In genomic region chr8:95727625-95728024, GRCm38 (mm10) we compare ENCODE assay signal across 23 mouse cellular contexts. TPM values are rescaled to one million over a fixed set of nuclear protein-coding genes. Genes with fewer than 3 reads are reported as not detected.
DNase-seq lines count a peak whose midpoint lies in the region; ATAC-seq and TF ChIP-seq lines count a peak whose summit lies in the region.
"Had no signal": no experiment of that assay in that cellular context is flagged by ENCODE, and none has a peak within 500 bp of the region (broad histone marks: within the 10 kb centered on the region; RNA-seq: fewer than 3 reads in every experiment).

No protein-coding gene starts in this region.

- no peaks in the 10 kb centered on the region for H3K9me3 ChIP-seq in heart, embryonic 12.5 days (replicated peaks)
- H3K9me3 ChIP-seq in liver, embryonic 13.5 days (replicated peaks), result no peaks in the 10 kb centered on the region
- H3K9me3 ChIP-seq in liver, postnatal 0 days (ENCODE audit: low read length), result no peaks in the 10 kb centered on the region
- H3K9me3 ChIP-seq: embryonic facial prominence, embryonic 10.5 days; embryonic facial prominence, embryonic 12.5 days; forebrain, embryonic 13.5 days; forebrain, embryonic 15.5 days; G1E had no signal

- no peak for ATAC-seq in heart, embryonic 12.5 days (ENCODE audit: insufficient number of reproducible peaks, low FRiP score)
- peak; percentile 78 for ATAC-seq in liver, embryonic 13.5 days (ENCODE audit: low read depth)
- ATAC-seq in liver, postnatal 0 days, result no peak
- peak; percentile 59; the same call in 1 of the 2 replicates for ATAC-seq in megakaryocyte-erythroid progenitor cell, adult 5-6 weeks (replicated peaks; ENCODE audit: low FRiP score, low TSS enrichment, poor library complexity, severe bottlenecking)
- ATAC-seq: activated CD4-positive, CD25-positive, alpha-beta regulatory T cell, adult 4 months; CD4-positive, CD25-positive, alpha-beta regulatory T cell, adult 4 months; forebrain, embryonic 13.5 days; forebrain, embryonic 15.5 days; Patski had no signal

- H3K4me1 ChIP-seq in heart, embryonic 12.5 days (replicated peaks), result no peaks in the 10 kb centered on the region
- peaks cover 10% of the 10 kb centered on the region for H3K4me1 ChIP-seq in liver, embryonic 13.5 days (replicated peaks)
- H3K4me1 ChIP-seq in liver, postnatal 0 days (ENCODE audit: insufficient read depth), result no peaks in the 10 kb centered on the region
- H3K4me1 ChIP-seq: embryonic facial prominence, embryonic 10.5 days; embryonic facial prominence, embryonic 12.5 days; forebrain, embryonic 13.5 days; forebrain, embryonic 15.5 days had no signal

- no peak for TF ChIP-seq CTCF in liver, postnatal 0 days (IDR thresholded peaks at IDR 0.05; ENCODE audit: low read depth)

- H3K4me3 ChIP-seq in heart, embryonic 12.5 days, result no peak overlapping the region
- H3K4me3 ChIP-seq in liver, embryonic 13.5 days (replicated peaks), result no peak overlapping the region
- H3K4me3 ChIP-seq in liver, postnatal 0 days (ENCODE audit: low read depth, low read length), result no peak overlapping the region
- H3K4me3 ChIP-seq: embryonic facial prominence, embryonic 10.5 days; embryonic facial prominence, embryonic 12.5 days; forebrain, embryonic 13.5 days; forebrain, embryonic 15.5 days had no signal

- peak; percentile 36 for DNase-seq in heart, adult 11 months
- no peak for DNase-seq in liver, embryonic 13.5 days
- no peak for DNase-seq in liver, postnatal 0 days
- DNase-seq: adrenal gland, adult 8-10 months; adrenal gland, postnatal 14 days; adrenal gland, postnatal 36 days; B cell, adult 2 months; cerebellum, adult 11-12 months; cerebellum, adult 2 months; cerebellum, adult 9-10 months; cerebellum, postnatal 10 days; cerebellum, postnatal 25 days had no signal

- no peak overlapping the region for H3K9ac ChIP-seq in heart, embryonic 12.5 days
- no peak overlapping the region for H3K9ac ChIP-seq in liver, embryonic 13.5 days
- no peak overlapping the region for H3K9ac ChIP-seq in liver, postnatal 0 days (replicated peaks)
- H3K9ac ChIP-seq: embryonic facial prominence, embryonic 12.5 days; forebrain, embryonic 13.5 days; forebrain, embryonic 15.5 days had no signal

- no peak overlapping the region for H3K27ac ChIP-seq in heart, embryonic 12.5 days (ENCODE audit: poor library complexity, severe bottlenecking)
- no peak overlapping the region for H3K27ac ChIP-seq in liver, embryonic 13.5 days
- H3K27ac ChIP-seq in liver, postnatal 0 days (ENCODE audit: low read depth), result no peak overlapping the region
- H3K27ac ChIP-seq: embryonic facial prominence, embryonic 10.5 days; embryonic facial prominence, embryonic 12.5 days; forebrain, embryonic 13.5 days; forebrain, embryonic 15.5 days had no signal

- H3K27me3 ChIP-seq in heart, embryonic 12.5 days (replicated peaks), result no peaks in the 10 kb centered on the region
- no peaks in the 10 kb centered on the region for H3K27me3 ChIP-seq in liver, embryonic 13.5 days
- no peaks in the 10 kb centered on the region for H3K27me3 ChIP-seq in liver, postnatal 0 days (ENCODE audit: insufficient read depth, low read length)
- H3K27me3 ChIP-seq: CH12.LX; embryonic facial prominence, embryonic 12.5 days; forebrain, embryonic 13.5 days; forebrain, embryonic 15.5 days; Patski had no signal

- peaks cover 86% of the 10 kb centered on the region for H3K36me3 ChIP-seq in heart, embryonic 12.5 days
- peaks cover 89% of the 10 kb centered on the region for H3K36me3 ChIP-seq in liver, embryonic 13.5 days
- peaks cover 91% of the 10 kb centered on the region for H3K36me3 ChIP-seq in liver, postnatal 0 days (replicated peaks; ENCODE audit: insufficient read depth, low read length)

- H3K4me2 ChIP-seq in heart, embryonic 12.5 days, result no peak overlapping the region
- H3K4me2 ChIP-seq in liver, embryonic 13.5 days, result no peak overlapping the region
- no peak overlapping the region for H3K4me2 ChIP-seq in liver, postnatal 0 days (ENCODE audit: low read depth, low read length)
- H3K4me2 ChIP-seq: embryonic facial prominence, embryonic 12.5 days; forebrain, embryonic 13.5 days; forebrain, embryonic 15.5 days had no signal

- 66% methylated on average over 4 of the region's 4 CpGs for WGBS in heart, embryonic 12.5 days
- WGBS in liver, embryonic 13.5 days (ENCODE audit: insufficient replicate concordance), result 35% methylated on average over 4 of the region's 4 CpGs
- 63% methylated on average over 4 of the region's 4 CpGs for WGBS in liver, postnatal 0 days (ENCODE audit: insufficient replicate concordance)

- no peak for TF ChIP-seq EP300 in liver, postnatal 0 days (IDR thresholded peaks at IDR 0.05; ENCODE audit: low read depth)

RNA-seq across cellular contexts. Expression of gene Setd6, which starts 11.9 kb away (rescaled TPM):
- 18.7 and 20.3 TPM in 2 replicates for polyA plus RNA-seq in heart, embryonic 12.5 days (2016; fragmentation: Nextera tagmentation; extraction: Ambion mirVana)
- polyA plus RNA-seq in liver, embryonic 13.5 days (2015; fragmentation: Nextera tagmentation; extraction: Ambion mirVana), result 22.8 and 23.1 TPM in 2 replicates
- polyA plus RNA-seq in liver, postnatal 0 days (2015; fragmentation: Nextera tagmentation; extraction: Ambion mirVana), result 14.0 and 18.4 TPM in 2 replicates
- total RNA-seq in megakaryocyte-erythroid progenitor cell, adult 5-6 weeks (2014; fragmentation: Nextera tagmentation), result 26.9 and 57.7 TPM in 2 replicates
- 57.6 and 126 TPM in 2 replicates for total RNA-seq in megakaryocyte-erythroid progenitor cell, adult 5-6 weeks (2017)

RNA-seq across cellular contexts. Expression of gene Ndrg4, which starts 50.8 kb away (rescaled TPM):
- 307 and 309 TPM in 2 replicates for polyA plus RNA-seq in heart, embryonic 12.5 days (2016; fragmentation: Nextera tagmentation; extraction: Ambion mirVana)
- 1.6 and 1.7 TPM in 2 replicates for polyA plus RNA-seq in liver, embryonic 13.5 days (2015; fragmentation: Nextera tagmentation; extraction: Ambion mirVana)
- polyA plus RNA-seq in liver, postnatal 0 days (2015; fragmentation: Nextera tagmentation; extraction: Ambion mirVana), result 0.48 and 0.92 TPM in 2 replicates
- total RNA-seq in megakaryocyte-erythroid progenitor cell, adult 5-6 weeks (2014; fragmentation: Nextera tagmentation), result not detected in 2 replicates
- not detected in 2 replicates for total RNA-seq in megakaryocyte-erythroid progenitor cell, adult 5-6 weeks (2017)
- polyA plus RNA-seq: G1E had no signal

Comparison
In these comparisons a context has a peak if more than half of its experiments do, and no peak if none do; other contexts are left out.
1. ATAC-seq: peak in liver, embryonic 13.5 days (single experiment) and megakaryocyte-erythroid progenitor cell, adult 5-6 weeks (single experiment); none in heart, embryonic 12.5 days (single experiment) and liver, postnatal 0 days (single experiment).
2. RNA of gene Ndrg4, which starts 50.8 kb away (polyA plus RNA-seq): 307 to 309 TPM in heart, embryonic 12.5 days; 1.6 to 1.7 TPM in liver, embryonic 13.5 days and 0.48 to 0.92 TPM in liver, postnatal 0 days; every median in the first group is over 100 times any median in the second.